Mouse (Mus musculus) cerebellum, postnatal 4 days (tissue): ENCODE measurements around the gene Sap18b.
"Not testable (repeated sequence)": the region's sequence is repeated elsewhere in the genome, so short reads cannot be mapped to it uniquely, and the experiment has no call there.

Experiments
- DNase-seq, 2 experiments: peaks; one replicate each; pipeline ENCODE4 v3.0.0; 2022; ENCODE audit warnings: low spot score in 2 of 2, mixed read lengths in 1 of 2

Sap18b gene

DNA sequence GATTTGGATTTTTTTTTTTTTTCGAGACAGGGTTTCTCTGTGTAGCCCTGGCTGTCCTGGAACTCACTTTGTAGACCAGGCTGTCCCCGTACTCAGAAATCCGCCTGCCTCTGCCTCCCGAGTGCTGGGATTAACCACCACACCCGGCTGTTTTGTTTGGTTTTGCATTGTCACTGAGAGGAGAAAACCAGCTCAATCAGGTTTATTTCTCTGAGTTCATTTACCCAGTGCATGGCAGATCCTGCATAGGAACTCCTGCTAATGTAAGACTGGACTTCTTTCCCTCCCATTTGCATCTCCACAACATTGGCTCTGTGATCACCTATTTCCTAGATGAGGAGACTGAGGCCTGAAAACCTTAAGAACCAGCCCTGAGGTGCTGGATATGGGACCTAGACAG lies 3.0 kb upstream of the Sap18b start:
- no peak for DNase-seq

DNA sequence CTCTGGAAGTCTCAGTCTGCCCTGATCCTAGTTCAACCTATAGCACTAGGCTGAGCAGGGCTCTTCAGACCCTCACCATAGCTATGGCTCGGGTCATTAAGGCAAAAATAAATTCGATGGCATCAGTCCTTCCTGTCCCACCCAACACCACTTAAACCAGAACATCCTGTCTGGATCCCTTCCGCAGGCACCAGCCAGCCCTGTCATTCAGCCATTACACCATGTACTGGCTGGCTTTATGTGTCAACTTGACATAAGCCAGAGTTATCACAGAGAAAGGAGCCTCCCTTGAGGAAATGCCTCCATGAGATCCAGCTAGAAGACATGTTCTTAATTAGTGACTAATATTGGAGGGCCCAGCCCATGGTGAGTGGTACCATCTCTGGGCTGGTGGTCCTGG lies 2.4 kb upstream of the Sap18b start:
- DNase-seq = no peak

GRCm38 (mm10) chr8:95830144-95830543 lies 5.0 kb downstream of the Sap18b start:
- DNase-seq = no peak

GRCm38 (mm10) chr8:95832603-95833434 lies 7.7 kb downstream of the Sap18b start:
- DNase-seq = peak; percentile 62 to 88

DNA sequence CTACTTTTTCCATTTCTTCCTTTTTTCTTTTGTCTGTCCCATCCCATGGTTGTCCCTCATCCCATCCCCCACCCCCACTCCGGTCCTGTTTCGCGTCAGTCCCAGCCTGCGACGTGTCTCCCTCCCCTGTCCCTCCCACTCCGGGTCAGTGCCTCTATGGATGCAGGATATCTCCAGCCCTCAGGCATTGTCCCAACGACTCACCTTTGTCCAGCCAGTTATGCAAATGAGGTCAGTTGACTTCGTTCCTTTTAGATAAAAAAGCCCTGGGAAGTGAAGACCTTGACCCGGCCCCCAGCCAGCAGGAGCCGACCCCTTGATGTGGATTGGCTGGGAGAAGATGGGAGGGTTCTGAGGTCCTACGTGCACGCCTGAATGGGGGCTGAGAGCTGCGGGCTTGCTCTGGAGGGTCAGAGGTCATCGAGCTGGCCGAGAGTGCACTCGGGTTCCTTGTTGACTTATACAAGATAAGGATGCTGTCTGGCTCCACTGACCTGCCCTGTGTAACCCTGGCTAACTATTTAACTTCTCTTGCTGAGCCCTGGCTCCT lies 8.4 kb downstream of the Sap18b start:
- no peak for DNase-seq

- no peak for DNase-seq
Measured at GRCm38 (mm10) chr8:95835891-95836290, 10.7 kb downstream of the Sap18b start.

DNA sequence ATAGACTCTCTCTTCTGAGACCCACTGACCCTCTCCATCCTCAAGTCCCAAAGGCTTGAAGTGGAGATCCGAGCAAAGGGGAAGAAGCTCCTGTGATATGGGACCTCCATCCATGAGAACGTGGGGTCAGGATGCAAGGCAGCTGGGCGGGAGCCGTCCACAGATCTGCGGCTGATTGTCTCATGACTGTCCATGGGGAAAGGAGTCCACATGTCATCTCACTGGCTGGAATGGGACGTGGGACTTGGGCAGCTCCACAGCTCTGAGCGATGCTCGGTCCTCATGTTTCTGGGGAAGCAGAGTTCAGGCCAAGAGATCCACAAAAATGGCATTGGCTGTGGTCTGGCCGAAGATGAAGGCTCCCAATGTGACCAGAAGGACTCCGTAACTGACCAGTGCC lies 12.1 kb downstream of the Sap18b start:
- no peak for DNase-seq

GRCm38 (mm10) chr8:95839289-95839688 lies 14.1 kb downstream of the Sap18b start:
- DNase-seq = no peak

DNA sequence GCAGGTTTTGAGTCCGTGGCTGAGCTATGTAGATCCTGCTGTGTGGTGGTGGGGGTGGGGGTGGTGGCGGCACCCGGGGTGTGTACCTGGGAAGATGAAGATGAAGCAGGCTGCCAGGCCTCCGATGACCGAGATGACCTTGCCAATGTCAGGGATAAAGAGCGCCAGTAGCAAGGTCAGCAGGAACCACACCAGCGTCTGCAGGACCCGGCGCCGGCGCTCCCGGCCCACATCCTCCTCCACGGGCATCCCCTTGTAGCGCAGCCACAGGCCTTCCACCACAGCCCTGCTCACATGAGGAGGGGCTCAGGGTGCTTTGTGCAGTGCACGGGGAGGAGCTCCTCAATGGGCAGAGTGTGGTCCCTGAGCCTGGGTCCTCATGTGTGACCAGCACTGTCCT lies 16.3 kb downstream of the Sap18b start:
- no peak for DNase-seq

GRCm38 (mm10) chr8:95843968-95844367 lies 18.8 kb downstream of the Sap18b start:
- DNase-seq = no peak

DNA sequence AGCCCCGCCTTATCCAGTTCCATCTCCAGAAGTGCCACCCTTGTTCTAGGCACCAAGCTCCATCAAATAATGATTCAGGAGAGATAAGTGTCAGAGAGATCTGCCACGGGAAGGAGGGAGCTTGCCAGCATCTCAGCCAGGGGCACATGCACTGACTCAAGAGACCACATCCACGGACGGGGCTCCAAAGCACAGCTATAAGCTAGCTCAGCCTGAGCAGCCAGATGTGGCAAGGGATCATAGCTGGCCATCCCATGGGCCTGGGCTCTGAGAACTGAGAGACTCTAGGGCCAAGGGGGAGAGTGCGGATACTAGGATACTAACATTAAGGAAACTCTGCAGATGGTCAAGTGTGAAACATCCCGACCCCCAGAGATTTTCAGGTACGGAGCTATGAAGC lies 19.9 kb downstream of the Sap18b start:
- no peak for DNase-seq

DNA sequence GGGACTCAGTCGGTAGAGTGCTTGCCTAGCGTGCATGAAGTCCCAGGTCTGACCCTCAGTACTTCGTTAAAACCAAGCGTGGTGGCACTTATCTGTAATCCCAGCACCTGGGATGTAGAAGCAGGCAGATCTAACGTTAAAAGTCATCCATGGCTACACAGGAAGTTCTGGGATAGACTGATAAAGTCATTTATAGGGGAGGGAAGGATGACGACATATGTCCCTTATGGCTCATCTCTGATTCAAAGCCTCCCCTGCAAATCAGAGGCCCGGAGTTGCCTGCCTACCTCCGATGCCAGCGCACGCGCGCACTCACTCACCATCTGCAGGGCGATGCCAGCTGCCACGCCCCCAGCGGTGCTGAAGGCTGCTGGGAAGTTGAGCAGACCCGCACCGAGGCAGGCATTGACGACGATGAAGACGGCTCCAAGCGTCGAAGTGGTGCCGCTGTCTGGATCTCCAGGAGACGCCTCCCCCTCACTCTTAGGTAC lies 23.0 kb downstream of the Sap18b start:
- DNase-seq = no peak

DNA sequence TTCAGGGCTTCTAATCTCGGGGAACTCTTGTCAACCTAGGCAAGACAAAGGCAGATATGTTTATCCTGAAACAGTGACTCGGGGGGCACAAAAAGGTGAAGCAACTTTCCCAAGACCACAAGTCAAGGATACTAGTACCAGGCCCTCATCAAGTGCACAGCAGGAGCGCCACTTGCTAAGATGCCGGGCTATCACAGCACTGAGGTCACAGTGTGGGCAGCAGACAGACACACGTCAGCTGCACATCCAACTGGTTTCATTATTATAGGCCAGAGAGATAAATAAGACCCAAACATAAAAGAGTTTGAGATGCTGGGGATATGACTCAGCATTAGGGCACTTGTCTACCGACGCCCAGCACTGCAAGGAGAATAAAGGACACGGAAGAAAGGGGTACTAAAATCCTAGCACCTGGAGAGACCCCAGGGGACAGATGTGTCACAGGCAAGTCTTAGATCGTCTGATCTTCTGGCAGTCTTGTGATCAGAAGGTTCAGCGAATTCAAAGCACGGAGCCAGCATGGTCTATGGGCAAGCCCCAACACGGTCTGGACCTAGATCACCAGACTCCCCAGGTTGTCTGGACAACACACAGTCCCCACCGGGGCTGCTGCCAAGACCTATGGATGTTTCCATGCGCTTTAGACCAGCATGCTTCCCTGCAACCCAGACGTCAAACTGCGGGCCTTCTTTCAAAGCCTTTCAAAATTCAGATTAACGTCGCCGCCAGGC lies 23.8 kb downstream of the Sap18b start:
- DNase-seq = no peak

- no peak for DNase-seq
Measured at GRCm38 (mm10) chr8:95850326-95850725, 25.2 kb downstream of the Sap18b start.

GRCm38 (mm10) chr8:95852290-95852689 lies 27.1 kb downstream of the Sap18b start:
- DNase-seq = no peak

DNA sequence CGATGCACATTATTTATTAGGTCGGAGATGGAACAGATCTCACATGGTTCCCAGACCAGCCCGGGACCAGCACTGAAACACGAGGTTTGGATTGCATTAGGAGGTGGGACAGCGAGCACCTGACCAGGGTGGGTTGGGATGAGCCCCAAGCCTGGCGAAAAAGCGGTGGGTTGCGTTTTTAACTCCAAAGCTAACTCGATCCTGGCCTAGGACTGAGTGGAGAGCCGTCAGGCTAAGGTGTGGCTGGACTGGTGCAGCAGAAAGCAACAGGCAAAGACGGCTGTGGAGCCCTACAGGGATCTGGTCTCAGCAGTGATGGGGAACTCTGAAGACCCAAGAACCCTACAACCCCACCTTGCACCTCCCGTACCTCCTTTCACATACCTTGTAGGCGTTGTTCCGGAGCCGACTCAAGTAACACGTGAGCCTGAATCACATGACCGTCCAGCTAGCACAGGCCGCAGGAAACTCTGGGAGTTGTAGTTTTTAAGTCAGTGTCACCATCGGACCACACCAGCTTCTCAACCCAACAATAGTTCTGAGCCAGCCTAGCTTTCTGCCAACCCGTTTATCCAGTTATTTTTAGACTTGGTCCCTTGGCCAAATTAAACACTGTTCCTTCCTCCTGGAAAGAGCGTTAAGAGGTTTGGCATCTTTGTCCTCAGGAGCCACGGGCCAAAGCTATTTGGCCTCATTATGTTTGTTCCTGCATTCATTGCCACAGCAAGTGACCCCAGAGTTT lies 28.1 kb downstream of the Sap18b start, which contains the start of gene Slc38a7:
Slc38a7 (minus strand) TSS at position 438 of the 742 bp plus-strand sequence.
- peak in 1 of 2 experiments; percentile 56 for DNase-seq

GRCm38 (mm10) chr8:95854174-95854573 lies 29.0 kb downstream of the Sap18b start:
- DNase-seq = no peak

DNA sequence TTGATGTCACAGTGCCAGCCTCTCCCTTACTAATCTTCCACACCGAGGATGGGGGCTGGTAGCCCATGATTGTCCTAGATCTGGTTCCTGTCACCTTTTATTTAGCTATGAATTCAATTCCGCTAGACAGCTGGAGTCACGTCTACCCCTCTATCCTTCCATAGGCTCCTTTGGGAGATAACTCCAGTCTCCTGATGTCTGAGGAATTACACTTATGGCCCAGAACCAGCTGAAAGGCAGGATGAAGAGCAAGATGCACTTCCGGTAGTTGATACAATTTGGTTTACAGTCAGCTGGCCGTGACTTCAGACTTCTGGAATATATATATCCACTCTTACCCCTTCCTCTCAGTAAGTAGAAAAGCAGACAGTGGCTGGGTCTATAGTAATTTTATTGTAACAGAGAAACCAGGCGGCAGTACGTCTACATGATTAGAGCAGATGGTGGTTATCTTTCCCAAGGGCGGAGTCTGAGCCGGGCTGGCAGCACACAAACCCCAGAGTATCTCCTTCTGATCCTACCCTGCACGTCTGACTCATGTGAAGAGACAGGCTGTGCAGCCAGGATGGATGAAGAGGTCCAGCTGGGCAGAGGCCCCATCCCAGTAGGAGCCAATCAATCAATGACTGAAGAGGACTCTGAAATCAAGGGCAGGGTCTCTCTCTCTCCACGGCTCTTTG lies 38.8 kb downstream of the Sap18b start:
- DNase-seq = not testable (repeated sequence)

DNA sequence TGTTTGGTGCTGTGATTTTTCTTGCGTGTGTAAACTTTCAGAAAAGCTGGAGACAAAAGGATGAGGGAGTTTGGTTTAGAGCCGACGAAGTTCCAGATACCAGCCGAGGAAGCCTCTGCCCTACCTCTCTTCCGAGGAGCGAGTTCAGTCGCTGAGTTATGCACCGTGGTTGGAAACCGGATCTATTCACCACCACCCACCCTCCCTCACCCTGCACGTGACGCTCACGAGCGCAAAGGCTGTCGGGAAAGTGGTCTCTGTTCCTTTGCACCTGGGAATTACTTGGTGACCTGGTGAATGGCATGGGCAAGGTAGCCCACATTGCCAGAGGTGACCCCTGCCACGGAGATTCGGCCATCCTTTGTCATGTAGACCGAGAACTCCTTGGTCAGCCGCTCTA lies 39.7 kb downstream of the Sap18b start:
- not testable (repeated sequence) for DNase-seq

DNA sequence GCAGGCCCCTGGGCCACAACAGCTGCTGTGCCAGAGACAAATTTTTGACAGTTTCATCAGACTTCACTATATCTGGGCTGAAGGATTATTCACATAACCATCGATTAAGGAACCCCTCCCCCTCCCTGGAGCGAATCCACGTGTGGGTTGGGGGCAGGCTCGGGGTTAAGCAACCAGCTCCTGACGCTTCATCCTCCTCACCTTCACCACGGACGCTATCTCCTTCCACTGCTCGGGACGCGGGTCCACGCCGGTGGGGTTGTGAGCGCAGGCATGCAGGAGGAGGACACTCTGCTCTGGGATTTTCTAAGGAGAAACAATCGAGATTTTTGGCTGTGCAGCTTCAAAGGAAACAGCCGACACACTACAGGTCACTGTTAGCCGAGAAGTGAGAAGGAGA lies 46.5 kb downstream of the Sap18b start:
- no peak for DNase-seq

DNA sequence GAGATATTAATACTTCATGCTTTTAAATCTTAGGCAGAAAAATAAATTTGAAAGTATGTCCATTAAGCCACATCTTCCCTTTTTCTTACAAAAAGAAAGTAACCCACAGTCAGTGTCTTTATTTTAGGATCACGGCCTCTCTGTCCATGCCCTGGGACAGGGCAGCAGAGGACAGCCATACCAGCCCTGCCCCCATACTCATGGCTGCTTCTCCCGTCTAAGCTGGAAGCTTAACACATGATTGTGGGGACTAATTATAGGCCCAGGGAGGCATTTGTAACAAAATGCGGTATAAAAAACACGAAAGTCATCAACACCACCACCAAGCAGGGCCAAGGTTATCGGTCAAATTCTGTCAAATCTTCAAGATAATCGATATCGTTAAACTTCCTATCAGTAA lies 50.1 kb downstream of the Sap18b start:
- no peak for DNase-seq
